In the genomic region with DNA sequence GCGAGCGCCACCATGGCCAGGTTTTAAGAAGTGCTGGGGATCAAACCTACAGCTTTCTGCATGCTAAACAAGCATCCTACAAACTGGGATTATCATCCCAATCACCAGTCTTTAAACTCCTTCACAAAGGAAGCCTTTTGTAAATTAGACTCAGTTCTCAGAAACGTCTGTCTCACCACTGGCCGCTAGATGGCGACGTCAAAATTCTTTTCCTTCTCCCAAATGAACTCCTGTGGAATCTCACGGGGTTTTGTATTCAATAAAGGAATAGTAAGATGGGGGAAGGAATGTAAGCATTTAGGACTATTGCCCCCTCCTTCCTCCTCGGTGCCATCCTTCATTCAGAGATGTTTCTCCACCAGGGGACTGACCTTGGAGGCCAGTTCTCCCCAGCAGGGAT, we compare ENCODE assay signal across 15 mouse cellular contexts. TPM values are rescaled to one million over a fixed set of nuclear protein-coding genes. Genes with fewer than 3 reads are reported as not detected.
DNase-seq lines count a peak whose midpoint lies in the region; TF ChIP-seq lines count a peak whose summit lies in the region.
"Not testable (repeated sequence)": the region's sequence is repeated elsewhere in the genome, so short reads cannot be mapped to it uniquely, and the experiment has no call there.
"Had no signal": no experiment of that assay in that cellular context is flagged by ENCODE, and none has a peak within 500 bp of the region (broad histone marks: within the 10 kb centered on the region; RNA-seq: fewer than 3 reads in every experiment).

No protein-coding gene starts in this region.

- not testable (repeated sequence) for H3K36me3 ChIP-seq in heart, adult 2 months (ENCODE audit: control insufficient read depth, insufficient read depth, low read length); kidney, adult 2 months (ENCODE audit: control insufficient read depth, insufficient read depth, low read length)

- WGBS in heart, adult 2 months = 9% methylated on average over 8 of the region's 8 CpGs
- 10% methylated on average over 8 of the region's 8 CpGs for WGBS in kidney, adult 2 months

- not testable (repeated sequence) for H3K9ac ChIP-seq in heart, adult 2 months (ENCODE audit: low read depth, low read length)

- H3K4me1 ChIP-seq in heart, adult 2 months (ENCODE audit: control insufficient read depth, insufficient read depth, low read length); kidney, adult 2 months (ENCODE audit: control insufficient read depth, insufficient read depth, low read length): not testable (repeated sequence)

- intact Hi-C loops in heart, adult 2 months (cut with DNase I) = loop anchor here (2.0 kb wide), 1 partner anchor 221 kb away; no protein-coding TSS in a partner anchor
- intact Hi-C loops in left cerebral cortex, postnatal 10 days (cut with DNase I) = not testable (repeated sequence)

- not testable (repeated sequence) for TF ChIP-seq POLR2A in heart, adult 2 months (IDR thresholded peaks at IDR 0.05; ENCODE audit: insufficient read depth, low read depth, low read length); kidney, adult 2 months (IDR thresholded peaks at IDR 0.05; ENCODE audit: low read depth, low read length)

- peak; percentile 36 for DNase-seq in 416B (ENCODE audit: low read depth)
- DNase-seq in adrenal gland, adult 2 months = peak; percentile 36
- peak; percentile 54 for DNase-seq in embryo, embryonic 10 days (ENCODE audit: low spot score)
- DNase-seq in heart, adult 2 months = peak in 1 of 2 experiments; percentile 49
- peak; percentile 60 for DNase-seq in kidney, adult 2 months
- DNase-seq in left cerebral cortex, postnatal 10 days (ENCODE audit: extremely low spot score in 1 of 2, low spot score in 2 of 2) = peak; percentile 68 to 70
- DNase-seq in lung, postnatal 4 days = peak; percentile 35 to 59
- DNase-seq in right cerebral cortex, postnatal 14 days = peak; percentile 76

- TF ChIP-seq CTCF in heart, adult 2 months (IDR thresholded peaks at IDR 0.05) = peak; percentile 68
- not testable (repeated sequence) for TF ChIP-seq CTCF in kidney, adult 2 months (conservative IDR thresholded peaks at IDR 0.05; ENCODE audit: insufficient read depth, insufficient read length, low read depth, low read length)

- not testable (repeated sequence) for H3K79me2 ChIP-seq in heart, adult 2 months (replicated peaks; ENCODE audit: control insufficient read depth, insufficient read depth, low read length)

- H3K27me3 ChIP-seq in heart, adult 2 months (ENCODE audit: control insufficient read depth, insufficient read depth, low read length); kidney, adult 2 months (replicated peaks; ENCODE audit: control insufficient read depth, insufficient read depth, low read length): not testable (repeated sequence)

- not testable (repeated sequence) for H3K27ac ChIP-seq in heart, adult 2 months; kidney, adult 2 months (ENCODE audit: insufficient read depth, low read depth, low read length)

- TF ChIP-seq EP300 in heart, adult 2 months (IDR thresholded peaks at IDR 0.05; ENCODE audit: insufficient read depth, low read depth, low read length) = not testable (repeated sequence)

- not testable (repeated sequence) for H3K4me3 ChIP-seq in heart, adult 2 months; kidney, adult 2 months (ENCODE audit: insufficient read depth, low read depth, low read length)

RNA-seq across cellular contexts. Expression of a gene that starts 26.8 kb away (rescaled TPM):
- total RNA-seq in adrenal gland, adult 2 months (2021) = not detected
- not detected in 2 replicates for polyA plus RNA-seq in adrenal gland, adult 2 months (2012; rRNA removed)
- not detected for total RNA-seq in heart, adult 2 months (2021)
- not detected in 2 replicates for polyA plus RNA-seq in heart, adult 2 months (2012; rRNA removed)
- not detected in 2 replicates for polyA plus RNA-seq in kidney, adult 2 months (2012; rRNA removed)
- not detected for total RNA-seq in left cerebral cortex, postnatal 10 days (2021)
- total RNA-seq: adrenal gland, postnatal 4 days; gastrocnemius, adult 8-10 months; hematopoietic stem cell, adult 5-6 weeks; left cerebral cortex, adult 8-10 months; megakaryocyte progenitor cell, adult 5-6 weeks had no signal
- polyA plus RNA-seq: C2C12; neural tube, embryonic 15.5 days had no signal
